Mouse (Mus musculus) CH12.LX (cell line): ENCODE data around the gene Slc38a9. TPM values are rescaled to one million over a fixed set of nuclear protein-coding genes. Genes with fewer than 3 reads are reported as not detected.

Experiments used
- DNase-seq: peaks from one replicate; pipeline ENCODE4 v3.0.0-alpha.2; 2013; ENCODE audit errors: extremely low read depth
- H3K27ac ChIP-seq: 2 replicates; pipeline ENCODE4 v1.5.1; 2012; ENCODE audit warnings: low read depth, mild to moderate bottlenecking, control low read depth, moderate library complexity; ENCODE audit not compliant: insufficient read depth
- H3K27me3 ChIP-seq: replicated peaks from 2 replicates; pipeline ENCODE3; 2012; ENCODE audit warnings: inconsistent platforms
- H3K36me3 ChIP-seq, 2 experiments: replicated peaks in 1 of 2; 2 replicates each; pipeline versions ENCODE3 to v1.6.1; 2012; ENCODE audit warnings: inconsistent platforms in 1 of 2, low read length in 1 of 2, mild to moderate bottlenecking in 1 of 2, mixed read lengths in 1 of 2, moderate library complexity in 1 of 2; ENCODE audit not compliant: control insufficient read depth in 1 of 2, insufficient read depth in 1 of 2
- H3K4me1 ChIP-seq, 2 experiments: 2 replicates each; pipeline ENCODE4 v1.6.1; 2012; ENCODE audit warnings: inconsistent platforms in 1 of 2, moderate library complexity in 1 of 2; ENCODE audit not compliant: insufficient read depth in 2 of 2, control insufficient read depth in 1 of 2
- H3K4me2 ChIP-seq: 2 replicates; pipeline ENCODE4 v1.6.1; 2012; ENCODE audit warnings: low read depth, mild to moderate bottlenecking, control low read depth; ENCODE audit not compliant: poor library complexity, insufficient read depth, severe bottlenecking
- H3K4me3 ChIP-seq, 3 experiments: fragments of 150-350 bp in 1 of 3; sonication (generic) in 1 of 3; replicated peaks in 1 of 3; 2 replicates each; pipeline versions ENCODE3 to v1.5.1; 2011 to 2012; ENCODE audit warnings: low read depth in 2 of 3, low read length in 2 of 3, mild to moderate bottlenecking in 2 of 3, moderate library complexity in 2 of 3, control low read depth in 1 of 3, improper control_type of control experiment in 1 of 3, inconsistent platforms in 1 of 3, mixed read lengths in 1 of 3; ENCODE audit not compliant: poor library complexity in 1 of 3
- H3K79me2 ChIP-seq: replicated peaks from 2 replicates; pipeline ENCODE4 v1.6.1; 2012; ENCODE audit warnings: mild to moderate bottlenecking, moderate library complexity; ENCODE audit not compliant: control insufficient read depth, poor library complexity, insufficient read depth, severe bottlenecking; ENCODE audit errors: extremely low read depth
- H3K9ac ChIP-seq: 2 replicates; pipeline ENCODE4 v1.6.1; 2012; ENCODE audit warnings: low read depth, mild to moderate bottlenecking, control low read depth, moderate library complexity; ENCODE audit not compliant: insufficient read depth
- H3K9me3 ChIP-seq: replicated peaks from 2 replicates; pipeline ENCODE3; 2012; ENCODE audit warnings: low read length, inconsistent platforms, mixed read lengths
- BHLHE40 ChIP-seq: IDR thresholded peaks from 2 replicates; pipeline ENCODE4 v1.6.1; 2011; ENCODE audit warnings: mild to moderate bottlenecking, low read depth, low read length, improper control_type of control experiment
- CHD2 ChIP-seq: IDR thresholded peaks from 2 replicates; pipeline ENCODE4 v1.6.1; 2011; ENCODE audit warnings: low read length, improper control_type of control experiment
- ELF1 ChIP-seq: IDR thresholded peaks from 2 replicates; pipeline ENCODE4 v1.6.1; 2014; ENCODE audit warnings: low read depth, mild to moderate bottlenecking, inconsistent platforms, low read length, improper control_type of control experiment
- EP300 ChIP-seq: IDR thresholded peaks from 2 replicates; pipeline ENCODE4 v1.6.1; 2011; ENCODE audit warnings: low read length, improper control_type of control experiment
- ETS1 ChIP-seq: conservative IDR thresholded peaks from 2 replicates; pipeline ENCODE4 v1.6.1; 2012; ENCODE audit warnings: low read depth, mild to moderate bottlenecking, inconsistent platforms, low read length, improper control_type of control experiment, moderate library complexity
- HCFC1 ChIP-seq: IDR thresholded peaks from 2 replicates; pipeline ENCODE4 v1.6.1; 2012; ENCODE audit warnings: low read depth, mild to moderate bottlenecking, inconsistent platforms, low read length, improper control_type of control experiment
- IRF4 ChIP-seq: IDR thresholded peaks from 2 replicates; pipeline ENCODE4 v1.6.1; 2014; ENCODE audit warnings: low read depth, mild to moderate bottlenecking, inconsistent platforms, low read length, improper control_type of control experiment
- JUN ChIP-seq: IDR thresholded peaks from 2 replicates; pipeline ENCODE4 v1.6.1; 2011; ENCODE audit warnings: low read depth, mild to moderate bottlenecking, low read length, improper control_type of control experiment, moderate library complexity; ENCODE audit not compliant: insufficient read depth
- MAFK ChIP-seq: IDR thresholded peaks from 2 replicates; pipeline ENCODE4 v1.6.1; 2011; ENCODE audit warnings: low read length, improper control_type of control experiment; ENCODE audit not compliant: insufficient replicate concordance
- MAX ChIP-seq: IDR thresholded peaks from 2 replicates; pipeline ENCODE4 v1.6.1; 2011; ENCODE audit warnings: low read length, improper control_type of control experiment
- MAZ ChIP-seq: IDR thresholded peaks from 2 replicates; pipeline ENCODE4 v1.6.1; 2012; ENCODE audit warnings: low read depth, mild to moderate bottlenecking, inconsistent platforms, low read length, improper control_type of control experiment, moderate library complexity
- MEF2A ChIP-seq: IDR thresholded peaks from 2 replicates; pipeline ENCODE4 v1.6.1; 2014; ENCODE audit warnings: low read depth, mild to moderate bottlenecking, inconsistent platforms, low read length, improper control_type of control experiment, borderline replicate concordance
- NELFE ChIP-seq: IDR thresholded peaks from 2 replicates; pipeline ENCODE4 v1.6.1; 2011; ENCODE audit warnings: low read depth, low read length, improper control_type of control experiment
- NRF1 ChIP-seq: IDR thresholded peaks from 2 replicates; pipeline ENCODE4 v1.6.1; 2014; ENCODE audit warnings: low read depth, mild to moderate bottlenecking, inconsistent platforms, low read length, improper control_type of control experiment, moderate library complexity
- POLR2A ChIP-seq: IDR thresholded peaks from 2 replicates; pipeline ENCODE4 v1.6.1; 2011; ENCODE audit warnings: low read depth, mild to moderate bottlenecking, improper control_type of control experiment, low read length
- RCOR1 ChIP-seq: conservative IDR thresholded peaks from 2 replicates; pipeline ENCODE4 v1.6.1; 2012; ENCODE audit warnings: low read depth, mild to moderate bottlenecking, inconsistent platforms, low read length, improper control_type of control experiment
- SMC3 ChIP-seq: IDR thresholded peaks from 2 replicates; pipeline ENCODE4 v1.6.1; 2011; ENCODE audit warnings: low read depth, low read length, improper control_type of control experiment
- UBTF ChIP-seq: IDR thresholded peaks from 2 replicates; pipeline ENCODE4 v1.6.1; 2012; ENCODE audit warnings: low read depth, mild to moderate bottlenecking, inconsistent platforms, low read length, improper control_type of control experiment, moderate library complexity
- USF1 ChIP-seq: IDR thresholded peaks from 2 replicates; pipeline ENCODE4 v1.6.1; 2014; ENCODE audit warnings: low read depth, mild to moderate bottlenecking, inconsistent platforms, low read length, improper control_type of control experiment
- USF2 ChIP-seq: conservative IDR thresholded peaks from 2 replicates; pipeline ENCODE4 v1.6.1; 2011; ENCODE audit warnings: low read depth, low read length, improper control_type of control experiment
- ZMIZ1 ChIP-seq: IDR thresholded peaks from 2 replicates; pipeline ENCODE4 v1.6.1; 2012; ENCODE audit warnings: low read depth, mild to moderate bottlenecking, inconsistent platforms, low read length, improper control_type of control experiment
- dilution Hi-C: fragments of 300-500 bp; cut with MboI; formaldehyde crosslinking; loops from 2 replicates; pipeline ENCODE4 v1.14.3; 2020; ENCODE audit warnings: low sequenced_read_pairs; ENCODE audit not compliant: extremely low pct_unique_long_range_greater_than_20kb, extremely low pct_ligation_motif_present
- in situ Hi-C: fragments of 300-500 bp; cut with MboI; formaldehyde crosslinking; loops from 3 replicates; pipeline ENCODE4 v1.14.3; 2019; ENCODE audit warnings: low sequenced_read_pairs, low pct_ligation_motif_present, low pct_unique_long_range_greater_than_20kb, mixed read lengths
- polyA plus RNA-seq: library from polyadenylated mRNA; unstranded; fragments of >175 nt; gene quantifications from 2 replicates; pipeline ENCODE4 v1.2.1, GENCODE M21; 2012; ENCODE audit warnings: low read depth; ENCODE audit not compliant: insufficient read length
- total RNA-seq, 2 experiments: library from RNA; depleted of rRNA; stranded (reverse); fragments of 300-350 nt in 1 of 2; fragments of >200 nt in 1 of 2; gene quantifications; 2 replicates each; pipeline ENCODE4 v1.2.3; 2012 to 2014

Gene Slc38a9
- total and polyA plus RNA-seq, 3 experiments = 7.8 to 10.4 (median 10.0) TPM

DNA sequence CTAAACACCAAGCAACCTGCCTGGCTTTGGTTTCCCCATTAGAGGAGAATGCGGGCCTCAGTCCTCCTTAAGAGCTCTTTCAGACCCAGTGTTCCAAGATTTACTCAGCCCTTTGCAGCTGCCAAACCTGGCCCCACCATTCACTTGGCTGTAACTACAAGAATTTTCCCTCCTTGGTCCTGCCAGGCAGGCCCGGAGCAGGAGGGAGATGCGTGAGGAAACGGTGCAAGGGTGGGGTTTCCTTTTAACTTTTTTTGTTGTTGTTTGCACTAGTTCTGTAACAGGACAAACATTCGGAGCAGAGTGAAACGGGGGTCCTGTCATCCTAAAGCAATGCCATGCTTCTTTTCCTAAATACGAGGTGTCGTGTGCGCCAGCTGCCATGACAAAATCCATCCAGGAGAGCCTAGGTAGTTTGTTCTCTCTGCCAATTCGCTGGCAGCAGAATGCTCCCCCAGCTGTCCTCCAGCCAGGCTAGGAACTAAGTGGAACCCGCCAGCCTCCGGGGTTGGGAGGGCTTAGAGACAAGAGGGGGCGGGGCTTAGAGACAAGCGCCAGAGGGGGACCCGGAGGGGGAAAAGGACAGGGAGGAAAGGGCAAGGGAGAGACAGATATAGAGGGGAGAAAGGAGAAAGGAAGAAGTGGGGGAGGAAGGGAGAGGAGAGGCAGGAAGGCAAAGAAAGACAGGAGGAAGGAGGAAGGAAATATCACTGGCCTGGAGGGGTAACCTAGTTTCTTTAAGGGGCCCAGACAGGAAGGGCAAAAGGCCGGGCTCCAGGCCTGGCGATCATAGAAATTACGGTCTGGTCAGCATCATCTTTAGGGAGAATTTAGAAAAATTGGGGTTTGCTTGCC, 91.1 kb downstream of the Slc38a9 start:
- no peak for DNase-seq
- Histone ChIP-seq H3K4me2 (no peak overlapping the region; the same call in 1 of the 2 replicates), H3K9ac (no peak overlapping the region), H3K27ac (no peak overlapping the region), H3K79me2 (no peaks in the 10 kb centered on the region), H3K27me3 (no peaks in the 10 kb centered on the region), H3K9me3 (no peaks in the 10 kb centered on the region), H3K4me1 (peaks cover 0 to 55% of the 10 kb centered on the region in 2 experiments; a peak in 2 of 4 replicates), H3K4me3 (no peak overlapping the region), H3K36me3 (no peaks in the 10 kb centered on the region)
- TF ChIP-seq UBTF (no peak), EP300 (no peak), MAFK (no peak), NRF1 (no peak)
- dilution Hi-C loops (no loop called here), in situ Hi-C loops (no loop called here)

DNA sequence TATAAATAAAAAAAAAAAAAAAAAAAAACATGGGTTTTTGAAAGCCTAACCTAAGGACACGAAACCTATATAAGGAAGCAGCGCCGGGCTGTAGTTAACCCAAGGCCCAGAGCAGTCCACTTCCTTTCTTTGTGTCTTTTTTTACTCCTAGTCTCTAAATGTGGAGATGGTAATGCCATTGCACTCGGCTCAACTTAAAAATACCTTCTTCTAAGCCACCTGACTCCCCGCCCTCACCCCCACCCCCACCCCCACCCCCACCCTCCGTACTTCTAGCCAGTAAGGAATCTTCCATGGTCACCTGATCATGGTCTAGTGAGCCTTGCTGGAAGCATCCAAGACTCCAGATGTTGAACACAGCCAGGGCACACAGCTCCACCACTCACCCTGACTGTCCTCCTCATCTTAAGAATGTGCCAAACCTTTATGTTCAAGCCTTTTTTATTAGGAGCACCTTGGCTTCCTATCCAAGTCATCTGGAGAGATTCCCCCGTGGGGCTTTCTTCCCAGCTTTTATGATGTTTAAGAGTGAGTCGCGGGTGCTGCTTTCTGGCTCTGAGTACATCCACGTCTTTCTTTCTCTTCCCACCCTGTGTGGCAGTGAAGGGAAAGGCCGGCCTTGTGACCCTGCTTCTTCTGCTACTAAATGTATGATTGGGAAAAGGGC, 91.9 kb downstream of the Slc38a9 start:
- in situ Hi-C loops (no loop called here), dilution Hi-C loops (no loop called here)
- no peaks in the 10 kb centered on the region for H3K79me2 ChIP-seq

More for the DNA sequence above, 91.9 kb downstream of the Slc38a9 start:
- Histone ChIP-seq H3K4me1 (peaks cover 3 to 58% of the 10 kb centered on the region in 2 experiments), H3K4me3 (no peak overlapping the region), H3K9ac (no peak overlapping the region), H3K36me3 (no peaks in the 10 kb centered on the region), H3K4me2 (no peak overlapping the region; the same call in 1 of the 2 replicates), H3K9me3 (no peaks in the 10 kb centered on the region), H3K27ac (no peak overlapping the region), H3K27me3 (no peaks in the 10 kb centered on the region)
- no peak for DNase-seq
- no peak for TF ChIP-seq JUN
- TF ChIP-seq USF2 = no peak
- TF ChIP-seq BHLHE40 = no peak
- no peak for TF ChIP-seq ELF1
- no peak for TF ChIP-seq ZMIZ1
- TF ChIP-seq MEF2A = no peak
- no peak for TF ChIP-seq IRF4
- TF ChIP-seq RCOR1 = no peak
- TF ChIP-seq SMC3 = no peak
- no peak for TF ChIP-seq CHD2
- no peak for TF ChIP-seq ETS1
- no peak for TF ChIP-seq MAX
- TF ChIP-seq HCFC1 = no peak
- no peak for TF ChIP-seq MAZ
- TF ChIP-seq UBTF = no peak
- no peak for TF ChIP-seq POLR2A
- no peak for TF ChIP-seq NELFE
- TF ChIP-seq USF1 = no peak
